Mouse (Mus musculus) intestine, embryonic 14.5 days (tissue): ENCODE data around the gene Emc10. TPM values are rescaled to one million over a fixed set of nuclear protein-coding genes. Genes with fewer than 3 reads are reported as not detected.

Source experiments
- ATAC-seq: fragments of 200-750 bp; cut with Nextera tagmentation; replicated peaks from 2 replicates; pipeline ENCODE4 v1.8.0; 2017; ENCODE audit warnings: low read depth, moderate number of reproducible peaks, moderate TSS enrichment, moderate library complexity; ENCODE audit not compliant: low FRiP score, low TSS enrichment
- DNase-seq: peaks from one replicate; pipeline ENCODE4 v3.0.0-alpha.2; 2018; ENCODE audit warnings: low spot score
- H3K27ac ChIP-seq: fragments of 300-500 bp; sonication (generic); 2 replicates; pipeline ENCODE4 v1.5.1; 2014; ENCODE audit warnings: low read depth, mild to moderate bottlenecking, control low read depth
- H3K27me3 ChIP-seq: fragments of 300-500 bp; sonication (generic); replicated peaks from 2 replicates; pipeline ENCODE4 v1.6.1; 2014; ENCODE audit warnings: low read length, control low read depth; ENCODE audit not compliant: control insufficient read depth, insufficient read depth
- H3K36me3 ChIP-seq: fragments of 300-500 bp; sonication (generic); 2 replicates; pipeline ENCODE4 v1.6.1; 2014; ENCODE audit warnings: low read length, control low read depth; ENCODE audit not compliant: control insufficient read depth, insufficient read depth
- H3K4me1 ChIP-seq: fragments of 300-500 bp; sonication (generic); replicated peaks from 2 replicates; pipeline ENCODE4 v1.6.1; 2014; ENCODE audit warnings: low read length, control low read depth, mixed read lengths; ENCODE audit not compliant: control insufficient read depth, insufficient read depth
- H3K4me2 ChIP-seq: fragments of 300-500 bp; sonication (generic); 2 replicates; pipeline ENCODE4 v1.6.1; 2014; ENCODE audit warnings: low read length
- H3K4me3 ChIP-seq: fragments of 300-500 bp; sonication (generic); 2 replicates; pipeline ENCODE4 v1.5.1; 2014; ENCODE audit warnings: low read depth, low read length, control low read depth, mixed read lengths
- H3K9ac ChIP-seq: fragments of 300-500 bp; sonication (generic); 2 replicates; pipeline ENCODE4 v1.6.1; 2014; ENCODE audit warnings: mild to moderate bottlenecking, low read length
- H3K9me3 ChIP-seq: fragments of 300-500 bp; sonication (generic); 2 replicates; pipeline ENCODE4 v1.6.1; 2016; ENCODE audit warnings: low read length, control low read depth; ENCODE audit not compliant: control insufficient read depth
- WGBS: fragments of 180-500 bp; shearing (Covaris S2); extraction: QIAGEN DNeasy Blood & Tissue Kit; methylation state at CpG from one replicate; pipeline ENCODE4 v1.1.7; 2014; 5-methylcytosine and 5-hydroxymethylcytosine counted together
- polyA plus RNA-seq: library from polyadenylated mRNA; unstranded; fragments of >200 nt; fragmentation: Nextera tagmentation; extraction: Ambion mirVana; gene quantifications from 2 replicates; pipeline ENCODE4 v1.2.1, GENCODE M21; 2014

The Emc10 gene
- polyA plus RNA-seq, 1 experiment from 2014 or later = 116 TPM

- Histone ChIP-seq H3K9ac (no peak overlapping the region), H3K4me3 (no peak overlapping the region), H3K4me2 (no peak overlapping the region), H3K27ac (no peak overlapping the region), H3K4me1 (no peaks in the 10 kb centered on the region), H3K9me3 (no peaks in the 10 kb centered on the region), H3K36me3 (no peaks in the 10 kb centered on the region), H3K27me3 (peaks cover 43% of the 10 kb centered on the region)
- WGBS = 68% methylated on average over 9 of the region's 9 CpGs
- ATAC-seq = no peak
- DNase-seq = no peak
These were observed 23.0 kb upstream of the Emc10 start for GRCm38 (mm10) chr7:44519240-44519913.

GRCm38 (mm10) chr7:44507491-44507890 lies 11.2 kb upstream of the Emc10 start:
- Histone ChIP-seq H3K9ac (no peak overlapping the region), H3K27me3 (0 out of 2 replicates have a peak, but pooled peaks cover 6% of the 10 kb centered on the region), H3K4me1 (no peaks in the 10 kb centered on the region), H3K27ac (no peak overlapping the region), H3K4me3 (no peak overlapping the region), H3K36me3 (no peaks in the 10 kb centered on the region), H3K4me2 (no peak overlapping the region), H3K9me3 (0 out of 2 replicates have a peak, but pooled peaks cover 3% of the 10 kb centered on the region)
- DNase-seq = no peak
- no peak for ATAC-seq

GRCm38 (mm10) chr7:44501563-44502115 lies 5.3 kb upstream of the Emc10 start:
- DNase-seq (peak; percentile 87), ATAC-seq (no peak)
- 34% methylated on average over 5 of the region's 5 CpGs for WGBS
- 0 out of 2 replicates have a peak, but pooled peaks cover 3% of the 10 kb centered on the region for H3K9me3 ChIP-seq
- H3K27me3 ChIP-seq = no peaks in the 10 kb centered on the region; the same call in 1 of the 2 replicates
- H3K4me3 ChIP-seq = no peak overlapping the region
- H3K27ac ChIP-seq = no peak overlapping the region
- H3K36me3 ChIP-seq = no peaks in the 10 kb centered on the region
- H3K9ac ChIP-seq = no peak overlapping the region
- H3K4me2 ChIP-seq = no peak overlapping the region
- no peaks in the 10 kb centered on the region; the same call in 1 of the 2 replicates for H3K4me1 ChIP-seq

GRCm38 (mm10) chr7:44500046-44500445 lies 3.7 kb upstream of the Emc10 start:
- no peaks in the 10 kb centered on the region for H3K36me3 ChIP-seq
- WGBS = 58% methylated on average over 18 of the region's 20 CpGs
- no peak overlapping the region for H3K9ac ChIP-seq
- H3K4me1 ChIP-seq = peaks cover 8% of the 10 kb centered on the region
- ATAC-seq = no peak
- H3K4me2 ChIP-seq = no peak overlapping the region
- DNase-seq = no peak
- 0 out of 2 replicates have a peak, but pooled peaks cover 3% of the 10 kb centered on the region for H3K9me3 ChIP-seq
- no peak overlapping the region for H3K4me3 ChIP-seq
- H3K27ac ChIP-seq = no peak overlapping the region
- H3K27me3 ChIP-seq = no peaks in the 10 kb centered on the region; the same call in 1 of the 2 replicates

- no peaks in the 10 kb centered on the region; the same call in 1 of the 2 replicates for H3K27me3 ChIP-seq
- no peak overlapping the region for H3K9ac ChIP-seq
- peaks cover 7% of the 10 kb centered on the region; the same call in 1 of the 2 replicates for H3K36me3 ChIP-seq
- peaks cover 9% of the 10 kb centered on the region for H3K4me1 ChIP-seq
- no peak overlapping the region for H3K27ac ChIP-seq
- ATAC-seq (no peak), DNase-seq (no peak)
- no peak overlapping the region for H3K4me3 ChIP-seq
- no peaks in the 10 kb centered on the region for H3K9me3 ChIP-seq
- no peak overlapping the region for H3K4me2 ChIP-seq
- WGBS = 82% methylated on average over 1 of the region's 1 CpGs
These were observed 2.6 kb upstream of the Emc10 start for GRCm38 (mm10) chr7:44498922-44499321.

GRCm38 (mm10) chr7:44497361-44498055 lies 1.2 kb upstream of the Emc10 start:
- Histone ChIP-seq H3K9ac (no peak overlapping the region), H3K4me2 (peak overlapping the region; percentile 92), H3K4me1 (peaks cover 9% of the 10 kb centered on the region), H3K4me3 (peak overlapping the region; percentile 92), H3K27me3 (no peaks in the 10 kb centered on the region; the same call in 1 of the 2 replicates), H3K36me3 (peaks cover 18% of the 10 kb centered on the region), H3K27ac (no peak overlapping the region), H3K9me3 (no peaks in the 10 kb centered on the region)
- DNase-seq = no peak
- WGBS = 81% methylated on average over 10 of the region's 10 CpGs
- no peak for ATAC-seq

GRCm38 (mm10) chr7:44496771-44497109 lies 411 bp upstream of the Emc10 start:
- DNase-seq (no peak), ATAC-seq (no peak)
- H3K27ac ChIP-seq = peak overlapping the region; percentile 94
- 1% methylated on average over 26 of the region's 26 CpGs for WGBS
- H3K4me1 ChIP-seq = peaks cover 9% of the 10 kb centered on the region
- H3K27me3 ChIP-seq = no peaks in the 10 kb centered on the region; the same call in 1 of the 2 replicates
- peaks cover 26% of the 10 kb centered on the region for H3K36me3 ChIP-seq
- H3K4me2 ChIP-seq = peak overlapping the region; percentile 92
- peak overlapping the region; percentile 86 for H3K9ac ChIP-seq
- peak overlapping the region; percentile 92 for H3K4me3 ChIP-seq
- no peaks in the 10 kb centered on the region for H3K9me3 ChIP-seq

GRCm38 (mm10) chr7:44495086-44495485 lies 1.2 kb downstream of the Emc10 start:
- no peak overlapping the region for H3K27ac ChIP-seq
- peaks cover 9% of the 10 kb centered on the region for H3K4me1 ChIP-seq
- H3K9me3 ChIP-seq = no peaks in the 10 kb centered on the region
- peak overlapping the region; percentile 92; the same call in 1 of the 2 replicates for H3K4me3 ChIP-seq
- peaks cover 41% of the 10 kb centered on the region for H3K36me3 ChIP-seq
- no peak for ATAC-seq
- peak overlapping the region; percentile 92 for H3K4me2 ChIP-seq
- no peak for DNase-seq
- peak overlapping the region; percentile 86; the same call in 1 of the 2 replicates for H3K9ac ChIP-seq
- 87% methylated on average over 7 of the region's 7 CpGs for WGBS
- H3K27me3 ChIP-seq = no peaks in the 10 kb centered on the region; the same call in 1 of the 2 replicates
